ENCODE assay signal across 8 mouse cellular contexts in the genomic region with DNA sequence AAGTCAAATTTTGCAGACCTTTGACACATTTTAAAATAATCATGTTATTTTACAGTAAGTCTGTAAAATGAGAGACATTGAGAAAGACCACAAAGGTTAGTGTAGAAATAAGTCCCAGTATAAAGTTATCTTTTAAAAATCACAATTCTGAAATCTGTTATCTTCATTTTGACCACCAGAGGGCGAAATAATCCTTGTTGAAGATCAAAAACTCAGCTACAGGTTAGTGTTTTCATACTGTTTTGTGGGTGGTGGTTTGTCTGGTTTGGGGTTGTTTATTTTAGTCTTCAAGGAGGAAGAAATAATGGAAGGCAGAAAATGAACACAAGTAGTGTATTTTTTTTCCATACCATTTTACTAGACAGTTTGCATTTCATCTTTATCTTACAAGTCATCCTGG.
DNase-seq lines count a peak whose midpoint lies in the region; ATAC-seq lines count a peak whose summit lies in the region.

No protein-coding gene starts in this region.

- H3K4me1 ChIP-seq in heart, embryonic 10.5 days, result no peaks in the 10 kb centered on the region

- no peak overlapping the region for H3K4me3 ChIP-seq in heart, embryonic 10.5 days

- peak; percentile 2 for DNase-seq in kidney, postnatal 14 days
- no peak for DNase-seq in kidney, adult 11 months
- DNase-seq in CD4-positive, CD25-positive, alpha-beta regulatory T cell, adult 2 months (ENCODE audit: low read depth, low spot score), result peak; percentile 75
- DNase-seq in R1 (ENCODE audit: low read depth, low spot score), result peak; percentile 41
- no peak for DNase-seq in adrenal gland, postnatal 36 days
- DNase-seq in heart, postnatal 4 days, result no peak
- DNase-seq in heart, embryonic 10.5 days (ENCODE audit: low spot score), result no peak

- ATAC-seq in inflammation-experienced regulatory T-cells, adult 6 months, result peak; percentile 53

- no peaks in the 10 kb centered on the region for H3K9me3 ChIP-seq in heart, embryonic 10.5 days

- no peaks in the 10 kb centered on the region for H3K36me3 ChIP-seq in heart, embryonic 10.5 days

- no peak overlapping the region for H3K27ac ChIP-seq in heart, embryonic 10.5 days

- no peaks in the 10 kb centered on the region for H3K27me3 ChIP-seq in heart, embryonic 10.5 days (ENCODE audit: insufficient read depth, poor library complexity, severe bottlenecking)

- 0% methylated on average over 1 of the region's 1 CpGs for WGBS in heart, embryonic 10.5 days

Comparison
In these comparisons a context has a peak if more than half of its experiments do, and no peak if none do; other contexts are left out.
1. DNase-seq: peak in kidney, postnatal 14 days (single experiment), CD4-positive, CD25-positive, alpha-beta regulatory T cell, adult 2 months (single experiment) and R1 (single experiment); none in kidney, adult 11 months (single experiment), adrenal gland, postnatal 36 days (0 of 2), heart, postnatal 4 days (single experiment) and heart, embryonic 10.5 days (single experiment).